Mouse (Mus musculus): ENCODE data around the gene Tmem63c. TPM values are rescaled to one million over a fixed set of nuclear protein-coding genes. Genes with fewer than 3 reads are reported as not detected.

Gene Tmem63c
- polyA plus RNA-seq, 1 experiment from 2014 or later, result 0.13 TPM

- no peak overlapping the region for H3K4me3 ChIP-seq (ENCODE audit: low read length)
- H3K9me3 ChIP-seq (ENCODE audit: control insufficient read depth, low read length), result no peaks in the 10 kb centered on the region
- no peak overlapping the region for H3K9ac ChIP-seq (ENCODE audit: low read length)
- ATAC-seq (ENCODE audit: low read depth), result no peak
- H3K4me1 ChIP-seq (replicated peaks; ENCODE audit: control insufficient read depth, insufficient read depth, low read length), result no peaks in the 10 kb centered on the region
- WGBS, result 80% methylated on average over 11 of the region's 11 CpGs
- H3K27me3 ChIP-seq (ENCODE audit: control insufficient read depth, insufficient read depth, low read depth, low read length), result no peaks in the 10 kb centered on the region
- no peak overlapping the region for H3K4me2 ChIP-seq (ENCODE audit: low read depth, low read length)
- H3K27ac ChIP-seq (ENCODE audit: low read length), result no peak overlapping the region
- no peaks in the 10 kb centered on the region for H3K36me3 ChIP-seq (ENCODE audit: control insufficient read depth, insufficient read depth, low read length)
Observed at GRCm38 (mm10) chr12:87065446-87065845, 44.3 kb downstream of the Tmem63c start.

- Histone ChIP-seq H3K9ac (ENCODE audit: low read length) (no peak overlapping the region), H3K4me3 (ENCODE audit: low read length) (no peak overlapping the region), H3K27ac (ENCODE audit: low read length) (no peak overlapping the region), H3K4me2 (ENCODE audit: low read depth, low read length) (no peak overlapping the region), H3K36me3 (ENCODE audit: control insufficient read depth, insufficient read depth, low read length) (no peaks in the 10 kb centered on the region), H3K4me1 (replicated peaks; ENCODE audit: control insufficient read depth, insufficient read depth, low read length) (no peaks in the 10 kb centered on the region), H3K27me3 (ENCODE audit: control insufficient read depth, insufficient read depth, low read depth, low read length) (no peaks in the 10 kb centered on the region), H3K9me3 (ENCODE audit: control insufficient read depth, low read length) (no peaks in the 10 kb centered on the region)
- 74% methylated on average over 5 of the region's 5 CpGs for WGBS
- no peak for ATAC-seq (ENCODE audit: low read depth)
Observed at GRCm38 (mm10) chr12:87066429-87066828, 45.3 kb downstream of the Tmem63c start.

- no peaks in the 10 kb centered on the region for H3K4me1 ChIP-seq (replicated peaks; ENCODE audit: control insufficient read depth, insufficient read depth, low read length)
- no peak for ATAC-seq (ENCODE audit: low read depth)
- H3K36me3 ChIP-seq (ENCODE audit: control insufficient read depth, insufficient read depth, low read length), result no peaks in the 10 kb centered on the region
- no peak overlapping the region for H3K4me3 ChIP-seq (ENCODE audit: low read length)
- no peak overlapping the region for H3K27ac ChIP-seq (ENCODE audit: low read length)
- no peak overlapping the region for H3K4me2 ChIP-seq (ENCODE audit: low read depth, low read length)
- WGBS, result 56% methylated on average over 5 of the region's 5 CpGs
- no peaks in the 10 kb centered on the region for H3K27me3 ChIP-seq (ENCODE audit: control insufficient read depth, insufficient read depth, low read depth, low read length)
- no peak overlapping the region for H3K9ac ChIP-seq (ENCODE audit: low read length)
- no peaks in the 10 kb centered on the region for H3K9me3 ChIP-seq (ENCODE audit: control insufficient read depth, low read length)
Observed at GRCm38 (mm10) chr12:87070520-87070919, 49.4 kb downstream of the Tmem63c start.

GRCm38 (mm10) chr12:87076610-87077009 lies 55.5 kb downstream of the Tmem63c start:
- Histone ChIP-seq H3K36me3 (ENCODE audit: control insufficient read depth, insufficient read depth, low read length) (no peaks in the 10 kb centered on the region), H3K27me3 (ENCODE audit: control insufficient read depth, insufficient read depth, low read depth, low read length) (no peaks in the 10 kb centered on the region), H3K4me3 (ENCODE audit: low read length) (no peak overlapping the region), H3K9ac (ENCODE audit: low read length) (no peak overlapping the region), H3K4me1 (replicated peaks; ENCODE audit: control insufficient read depth, insufficient read depth, low read length) (no peaks in the 10 kb centered on the region), H3K4me2 (ENCODE audit: low read depth, low read length) (no peak overlapping the region), H3K27ac (ENCODE audit: low read length) (no peak overlapping the region), H3K9me3 (ENCODE audit: control insufficient read depth, low read length) (no peaks in the 10 kb centered on the region)
- 81% methylated on average over 2 of the region's 2 CpGs for WGBS
- ATAC-seq (ENCODE audit: low read depth), result no peak

- Histone ChIP-seq H3K9ac (ENCODE audit: low read length) (no peak overlapping the region), H3K9me3 (ENCODE audit: control insufficient read depth, low read length) (no peaks in the 10 kb centered on the region), H3K27me3 (ENCODE audit: control insufficient read depth, insufficient read depth, low read depth, low read length) (no peaks in the 10 kb centered on the region), H3K4me3 (ENCODE audit: low read length) (no peak overlapping the region), H3K4me2 (ENCODE audit: low read depth, low read length) (no peak overlapping the region), H3K4me1 (replicated peaks; ENCODE audit: control insufficient read depth, insufficient read depth, low read length) (no peaks in the 10 kb centered on the region), H3K27ac (ENCODE audit: low read length) (no peak overlapping the region), H3K36me3 (ENCODE audit: control insufficient read depth, insufficient read depth, low read length) (no peaks in the 10 kb centered on the region)
- ATAC-seq (ENCODE audit: low read depth), result no peak
- 68% methylated on average over 8 of the region's 8 CpGs for WGBS
Observed at GRCm38 (mm10) chr12:87082797-87083196, 61.7 kb downstream of the Tmem63c start.

GRCm38 (mm10) chr12:87087236-87087635 lies 66.1 kb downstream of the Tmem63c start:
- WGBS, result 59% methylated on average over 7 of the region's 7 CpGs
- Histone ChIP-seq H3K4me1 (replicated peaks; ENCODE audit: control insufficient read depth, insufficient read depth, low read length) (no peaks in the 10 kb centered on the region), H3K36me3 (ENCODE audit: control insufficient read depth, insufficient read depth, low read length) (no peaks in the 10 kb centered on the region)

GRCm38 (mm10) chr12:87088331-87088730 lies 67.2 kb downstream of the Tmem63c start:
- no peak overlapping the region for H3K4me3 ChIP-seq (ENCODE audit: low read length)
- no peaks in the 10 kb centered on the region for H3K36me3 ChIP-seq (ENCODE audit: control insufficient read depth, insufficient read depth, low read length)
- no peak overlapping the region for H3K9ac ChIP-seq (ENCODE audit: low read length)
- ATAC-seq (ENCODE audit: low read depth), result no peak
- no peak overlapping the region for H3K4me2 ChIP-seq (ENCODE audit: low read depth, low read length)
- no peaks in the 10 kb centered on the region for H3K9me3 ChIP-seq (ENCODE audit: control insufficient read depth, low read length)
- no peaks in the 10 kb centered on the region for H3K4me1 ChIP-seq (replicated peaks; ENCODE audit: control insufficient read depth, insufficient read depth, low read length)
- H3K27me3 ChIP-seq (ENCODE audit: control insufficient read depth, insufficient read depth, low read depth, low read length), result no peaks in the 10 kb centered on the region
- WGBS, result 33% methylated on average over 4 of the region's 4 CpGs
- H3K27ac ChIP-seq (ENCODE audit: low read length), result no peak overlapping the region

More at GRCm38 (mm10) chr12:87087236-87087635, 66.1 kb downstream of the Tmem63c start:
- ATAC-seq (ENCODE audit: low read depth), result no peak
- Histone ChIP-seq H3K27me3 (ENCODE audit: control insufficient read depth, insufficient read depth, low read depth, low read length) (no peaks in the 10 kb centered on the region), H3K9me3 (ENCODE audit: control insufficient read depth, low read length) (no peaks in the 10 kb centered on the region), H3K4me2 (ENCODE audit: low read depth, low read length) (no peak overlapping the region), H3K9ac (ENCODE audit: low read length) (no peak overlapping the region), H3K4me3 (ENCODE audit: low read length) (no peak overlapping the region), H3K27ac (ENCODE audit: low read length) (no peak overlapping the region)

- H3K4me3 ChIP-seq (ENCODE audit: low read length), result no peak overlapping the region
- H3K27ac ChIP-seq (ENCODE audit: low read length), result no peak overlapping the region
- no peak for ATAC-seq (ENCODE audit: low read depth)
- no peaks in the 10 kb centered on the region for H3K27me3 ChIP-seq (ENCODE audit: control insufficient read depth, insufficient read depth, low read depth, low read length)
- H3K4me2 ChIP-seq (ENCODE audit: low read depth, low read length), result no peak overlapping the region
- H3K9ac ChIP-seq (ENCODE audit: low read length), result no peak overlapping the region
- H3K4me1 ChIP-seq (replicated peaks; ENCODE audit: control insufficient read depth, insufficient read depth, low read length), result no peaks in the 10 kb centered on the region
- no peaks in the 10 kb centered on the region for H3K9me3 ChIP-seq (ENCODE audit: control insufficient read depth, low read length)
- no peaks in the 10 kb centered on the region for H3K36me3 ChIP-seq (ENCODE audit: control insufficient read depth, insufficient read depth, low read length)
- 68% methylated on average over 4 of the region's 4 CpGs for WGBS
Observed at GRCm38 (mm10) chr12:87089255-87089654, 68.1 kb downstream of the Tmem63c start.

GRCm38 (mm10) chr12:87089701-87090100 lies 68.6 kb downstream of the Tmem63c start:
- H3K9ac ChIP-seq (ENCODE audit: low read length), result no peak overlapping the region
- WGBS, result 66% methylated on average over 2 of the region's 2 CpGs
- H3K9me3 ChIP-seq (ENCODE audit: control insufficient read depth, low read length), result no peaks in the 10 kb centered on the region
- H3K27ac ChIP-seq (ENCODE audit: low read length), result no peak overlapping the region
- no peaks in the 10 kb centered on the region for H3K4me1 ChIP-seq (replicated peaks; ENCODE audit: control insufficient read depth, insufficient read depth, low read length)
- no peak overlapping the region for H3K4me2 ChIP-seq (ENCODE audit: low read depth, low read length)
- no peak overlapping the region for H3K4me3 ChIP-seq (ENCODE audit: low read length)
- H3K36me3 ChIP-seq (ENCODE audit: control insufficient read depth, insufficient read depth, low read length), result no peaks in the 10 kb centered on the region
- no peak for ATAC-seq (ENCODE audit: low read depth)
- H3K27me3 ChIP-seq (ENCODE audit: control insufficient read depth, insufficient read depth, low read depth, low read length), result no peaks in the 10 kb centered on the region

- H3K4me3 ChIP-seq (ENCODE audit: low read length), result no peak overlapping the region
- no peaks in the 10 kb centered on the region for H3K36me3 ChIP-seq (ENCODE audit: control insufficient read depth, insufficient read depth, low read length)
- H3K27ac ChIP-seq (ENCODE audit: low read length), result no peak overlapping the region
- no peak overlapping the region for H3K9ac ChIP-seq (ENCODE audit: low read length)
- no peak for ATAC-seq (ENCODE audit: low read depth)
- H3K27me3 ChIP-seq (ENCODE audit: control insufficient read depth, insufficient read depth, low read depth, low read length), result no peaks in the 10 kb centered on the region
- no peak overlapping the region for H3K4me2 ChIP-seq (ENCODE audit: low read depth, low read length)
- WGBS, result 65% methylated on average over 2 of the region's 2 CpGs
- no peaks in the 10 kb centered on the region for H3K4me1 ChIP-seq (replicated peaks; ENCODE audit: control insufficient read depth, insufficient read depth, low read length)
- no peaks in the 10 kb centered on the region for H3K9me3 ChIP-seq (ENCODE audit: control insufficient read depth, low read length)
Observed at GRCm38 (mm10) chr12:87091916-87092315, 70.8 kb downstream of the Tmem63c start.

Measured in lung, embryonic 16.5 days (tissue).